Mouse (Mus musculus) liver, embryonic 14.5 days (tissue): ENCODE results near the gene Dnajc6. TPM values are rescaled to one million over a fixed set of nuclear protein-coding genes. Genes with fewer than 3 reads are reported as not detected.

Experiments used
- ATAC-seq: fragments of 200-750 bp; cut with Nextera tagmentation; 2 replicates; pipeline ENCODE4 v1.8.0; 2017; ENCODE audit warnings: moderate number of reproducible peaks, mild to moderate bottlenecking, moderate library complexity; ENCODE audit not compliant: insufficient read depth
- DNase-seq, 3 experiments: peaks; one replicate each; pipeline ENCODE4 v3.0.0-alpha.2; 2012 to 2013; ENCODE audit warnings: low read depth in 3 of 3, low spot score in 3 of 3
- H3K27ac ChIP-seq: fragments of 300-500 bp; sonication (generic); 2 replicates; pipeline ENCODE4 v1.5.1; 2014; ENCODE audit warnings: moderate library complexity, mild to moderate bottlenecking, control low read depth, inconsistent platforms
- H3K27me3 ChIP-seq: fragments of 300-500 bp; sonication (generic); 2 replicates; pipeline ENCODE4 v1.6.1; 2014; ENCODE audit warnings: mild to moderate bottlenecking, low read length, moderate library complexity; ENCODE audit not compliant: control insufficient read depth, insufficient read depth
- H3K36me3 ChIP-seq: fragments of 300-500 bp; sonication (generic); replicated peaks from 2 replicates; pipeline ENCODE4 v1.6.1; 2014; ENCODE audit warnings: low read depth; ENCODE audit not compliant: control insufficient read depth, insufficient read depth
- H3K4me1 ChIP-seq, 2 experiments: fragments of 200-500 bp in 1 of 2; fragments of 300-500 bp in 1 of 2; sonication (generic) in 1 of 2; replicated peaks; 2 replicates each; pipeline ENCODE4 v1.6.1; 2012 to 2014; ENCODE audit warnings: antibody characterized with exemption in 1 of 2, inconsistent platforms in 1 of 2, low read length in 1 of 2; ENCODE audit not compliant: control insufficient read depth in 2 of 2, insufficient read depth in 2 of 2
- H3K4me2 ChIP-seq: fragments of 300-500 bp; sonication (generic); 2 replicates; pipeline ENCODE4 v1.6.1; 2014; ENCODE audit warnings: low read depth, mild to moderate bottlenecking, control low read depth, moderate library complexity
- H3K4me3 ChIP-seq, 2 experiments: fragments of 200-500 bp in 1 of 2; fragments of 300-500 bp in 1 of 2; sonication (generic) in 1 of 2; 2 replicates each; pipeline ENCODE4 v1.5.1; 2012 to 2014; ENCODE audit warnings: low read depth in 2 of 2, low read length in 2 of 2, mild to moderate bottlenecking in 2 of 2, control low read depth in 1 of 2, inconsistent platforms in 1 of 2, moderate library complexity in 1 of 2; ENCODE audit not compliant: insufficient read depth in 1 of 2
- H3K9ac ChIP-seq: fragments of 300-500 bp; sonication (generic); replicated peaks from 2 replicates; pipeline ENCODE4 v1.6.1; 2014; ENCODE audit warnings: mild to moderate bottlenecking, control low read depth, moderate library complexity
- H3K9me3 ChIP-seq: fragments of 300-500 bp; sonication (generic); 2 replicates; pipeline ENCODE4 v1.6.1; 2016; ENCODE audit warnings: low read length, mixed read lengths; ENCODE audit not compliant: control insufficient read depth
- CTCF ChIP-seq: IDR thresholded peaks from 2 replicates; pipeline ENCODE4 v1.5.1; 2016; ENCODE audit warnings: antibody characterized with exemption, low read depth, control low read depth
- EP300 ChIP-seq: IDR thresholded peaks from 2 replicates; pipeline ENCODE4 v1.6.1; 2016; ENCODE audit warnings: antibody characterized with exemption, low read depth
- WGBS: fragments of 180-500 bp; shearing (Covaris S2); extraction: QIAGEN DNeasy Blood & Tissue Kit; methylation state at CpG from one replicate; pipeline ENCODE4 v1.1.7; 2014; ENCODE audit not compliant: insufficient replicate concordance; 5-methylcytosine and 5-hydroxymethylcytosine counted together
- polyA plus RNA-seq, 2 experiments: library from polyadenylated mRNA; depleted of rRNA in 1 of 2; stranded (reverse) in 1 of 2; unstranded in 1 of 2; fragments of >200 nt; fragmentation: Nextera tagmentation in 1 of 2; extraction: Ambion mirVana in 1 of 2; gene quantifications; 2 replicates each; pipeline versions ENCODE4 v1.2.1 to v1.2.3; 2012 to 2014

Dnajc6 gene
- polyA plus RNA-seq, 2 experiments: 0.08 to 0.16 TPM

DNA sequence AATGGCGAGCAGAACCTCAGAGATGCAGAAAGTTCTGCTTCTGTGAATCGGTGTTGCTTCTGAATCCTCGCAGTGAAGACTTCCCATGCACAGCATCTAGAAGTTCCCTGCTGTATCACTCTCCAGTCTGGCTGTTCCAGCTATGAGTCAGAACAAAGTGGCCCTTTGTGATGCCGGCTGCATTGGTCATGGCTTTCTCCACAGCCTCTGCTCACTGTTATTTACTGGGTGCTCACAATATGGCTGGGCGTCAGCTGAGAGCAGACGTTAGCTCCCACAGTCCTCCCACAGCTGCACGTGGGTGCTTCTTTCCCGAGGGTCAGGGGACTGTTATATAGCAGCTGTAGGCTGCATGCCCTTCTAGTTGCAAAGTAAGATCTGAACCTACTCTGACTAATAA is 92.5 kb downstream of the Dnajc6 start:
- Histone ChIP-seq H3K4me3 (no peak overlapping the region), H3K27me3 (no peaks in the 10 kb centered on the region), H3K4me1 (no peaks in the 10 kb centered on the region), H3K9me3 (no peaks in the 10 kb centered on the region), H3K27ac (no peak overlapping the region), H3K4me2 (no peak overlapping the region), H3K9ac (no peak overlapping the region), H3K36me3 (no peaks in the 10 kb centered on the region)
- DNase-seq (no peak), ATAC-seq (no peak)
- TF ChIP-seq CTCF (no peak), EP300 (no peak)
- WGBS: 64% methylated on average over 8 of the region's 8 CpGs

GRCm38 (mm10) chr4:101589771-101590170 is 93.3 kb downstream of the Dnajc6 start:
- WGBS: 71% methylated on average over 3 of the region's 3 CpGs
- no peaks in the 10 kb centered on the region for H3K36me3 ChIP-seq
- no peak for ATAC-seq
- H3K27me3 ChIP-seq: no peaks in the 10 kb centered on the region
- DNase-seq: no peak
- no peak overlapping the region for H3K4me3 ChIP-seq
- no peak overlapping the region for H3K27ac ChIP-seq
- no peaks in the 10 kb centered on the region for H3K4me1 ChIP-seq
- H3K9ac ChIP-seq: no peak overlapping the region
- no peaks in the 10 kb centered on the region for H3K9me3 ChIP-seq
- no peak overlapping the region for H3K4me2 ChIP-seq
- no peak for TF ChIP-seq EP300
- no peak for TF ChIP-seq CTCF

DNA sequence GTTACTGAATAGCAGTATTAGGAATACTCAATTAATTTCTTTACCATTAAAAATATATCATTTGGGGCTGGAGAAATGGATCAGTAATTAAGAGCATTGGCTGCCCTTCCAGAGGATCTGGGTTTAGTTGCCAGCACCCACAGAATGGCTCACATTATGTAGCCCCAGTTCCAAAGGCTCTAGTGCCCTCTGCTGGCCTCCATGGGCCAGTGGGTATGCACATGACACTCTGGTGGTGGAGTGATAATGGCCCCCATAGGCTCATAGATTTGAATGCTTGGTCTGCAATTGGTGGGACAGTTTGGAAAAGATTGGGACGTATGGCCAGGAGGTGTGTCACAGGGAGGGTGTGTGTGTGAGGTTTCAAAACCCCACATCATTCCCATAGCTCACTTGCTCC is 95.0 kb downstream of the Dnajc6 start:
- TF ChIP-seq CTCF: peak; percentile 39; the same call in 1 of the 2 replicates
- no peak for TF ChIP-seq EP300
- ATAC-seq (no peak), DNase-seq (no peak)
- no peak overlapping the region for H3K4me2 ChIP-seq
- H3K27ac ChIP-seq: no peak overlapping the region
- H3K36me3 ChIP-seq: no peaks in the 10 kb centered on the region
- no peak overlapping the region for H3K4me3 ChIP-seq
- H3K27me3 ChIP-seq: no peaks in the 10 kb centered on the region
- H3K4me1 ChIP-seq: no peaks in the 10 kb centered on the region
- WGBS: 72% methylated on average over 1 of the region's 1 CpGs
- no peaks in the 10 kb centered on the region for H3K9me3 ChIP-seq
- H3K9ac ChIP-seq: no peak overlapping the region

DNA sequence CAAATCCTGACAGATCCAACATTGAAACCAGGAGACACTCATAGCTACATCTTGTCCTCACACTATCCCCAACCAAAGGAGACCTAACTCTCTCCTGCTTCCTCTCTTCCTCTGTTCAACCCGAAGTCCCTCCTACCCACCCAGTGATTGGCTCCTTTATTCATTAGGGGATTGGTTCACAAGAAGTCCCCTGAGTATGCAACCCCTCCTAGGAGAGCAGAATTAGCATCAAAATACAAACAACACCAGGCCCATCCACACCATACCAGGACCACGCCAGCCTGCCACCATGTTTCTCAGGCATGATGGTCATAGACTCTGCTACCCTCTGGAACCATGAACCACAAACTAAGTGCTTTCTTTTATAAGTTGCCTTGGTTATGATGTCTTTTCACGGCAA is 96.0 kb downstream of the Dnajc6 start:
- no peaks in the 10 kb centered on the region for H3K36me3 ChIP-seq
- H3K27me3 ChIP-seq: no peaks in the 10 kb centered on the region
- WGBS: 52% methylated on average over 3 of the region's 3 CpGs
- no peak overlapping the region for H3K4me2 ChIP-seq
- no peak for TF ChIP-seq CTCF
- no peak overlapping the region for H3K4me3 ChIP-seq
- no peaks in the 10 kb centered on the region for H3K9me3 ChIP-seq
- no peak overlapping the region for H3K27ac ChIP-seq
- H3K9ac ChIP-seq: no peak overlapping the region
- DNase-seq (no peak), ATAC-seq (no peak)
- H3K4me1 ChIP-seq: no peaks in the 10 kb centered on the region

- Histone ChIP-seq H3K27ac (no peak overlapping the region), H3K27me3 (no peaks in the 10 kb centered on the region), H3K4me2 (no peak overlapping the region), H3K36me3 (no peaks in the 10 kb centered on the region), H3K9ac (no peak overlapping the region), H3K4me1 (no peaks in the 10 kb centered on the region), H3K9me3 (no peaks in the 10 kb centered on the region), H3K4me3 (no peak overlapping the region)
- DNase-seq (no peak), ATAC-seq (no peak)
- TF ChIP-seq EP300 (no peak), CTCF (peak; percentile 37)
Observed at GRCm38 (mm10) chr4:101601758-101602157, 105.3 kb downstream of the Dnajc6 start.

DNA sequence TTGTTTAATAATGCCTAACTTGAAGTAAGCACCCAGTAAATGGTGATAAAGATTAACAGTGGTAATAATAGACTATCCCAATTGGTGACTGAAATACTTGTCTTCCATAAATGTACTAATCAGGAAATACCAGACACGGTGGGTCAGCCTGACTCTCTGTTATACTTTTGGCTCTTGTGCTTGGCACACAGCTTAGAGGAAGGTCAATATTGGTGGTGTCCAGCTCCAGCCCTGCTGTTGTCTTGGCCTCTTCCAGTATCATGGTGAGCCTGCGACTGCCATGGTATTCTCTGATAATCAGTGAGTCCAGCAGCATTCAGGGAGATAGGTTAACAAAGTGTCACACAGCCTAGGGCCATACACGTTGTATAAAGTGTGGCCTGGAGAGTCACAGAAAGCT is 107.2 kb downstream of the Dnajc6 start:
- TF ChIP-seq CTCF (no peak), EP300 (no peak)
- H3K27ac ChIP-seq: no peak overlapping the region
- no peak overlapping the region for H3K9ac ChIP-seq
- no peaks in the 10 kb centered on the region for H3K4me1 ChIP-seq
- DNase-seq: no peak
- WGBS: 48% methylated on average over 3 of the region's 3 CpGs
- H3K9me3 ChIP-seq: no peaks in the 10 kb centered on the region
- no peak overlapping the region for H3K4me2 ChIP-seq
- ATAC-seq: no peak
- no peaks in the 10 kb centered on the region for H3K27me3 ChIP-seq
- H3K4me3 ChIP-seq: no peak overlapping the region
- H3K36me3 ChIP-seq: no peaks in the 10 kb centered on the region
